Mouse (Mus musculus) neutrophil, adult 59 days (primary cell): ENCODE results near the gene Sprr1a. TPM values are rescaled to one million over a fixed set of nuclear protein-coding genes. Genes with fewer than 3 reads are reported as not detected.

Experiments used
- total RNA-seq, 2 experiments: library from RNA; stranded (reverse); gene quantifications; 1 replicate in 1 of 2; 2 replicates in 1 of 2; pipeline ENCODE4 v1.2.4; 2023

Gene Sprr1a
- total RNA-seq, result not detected

DNA sequence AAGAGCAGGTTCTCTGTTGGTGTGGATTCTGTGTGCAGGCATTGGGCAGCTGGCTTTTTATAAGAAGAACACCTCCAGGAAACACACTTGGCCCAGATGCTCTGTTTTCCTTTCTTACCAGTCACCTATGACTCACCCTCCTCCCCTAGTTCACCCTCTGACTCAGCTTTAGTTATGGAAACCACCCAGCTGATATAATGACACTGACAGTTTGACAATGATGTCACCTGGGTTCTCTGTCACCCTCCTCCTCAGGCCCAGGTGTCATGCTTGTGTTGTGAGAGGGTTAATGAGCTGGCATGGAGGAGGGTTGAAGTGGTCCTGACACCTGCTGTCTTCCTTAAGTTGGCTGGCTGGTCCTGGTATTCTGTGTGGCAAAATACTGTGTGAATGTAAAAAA, at the start of gene Sprr1a:
Gene Sprr1a, minus strand, starts transcription at position 33 of the 400 bp plus-strand sequence.

DNA sequence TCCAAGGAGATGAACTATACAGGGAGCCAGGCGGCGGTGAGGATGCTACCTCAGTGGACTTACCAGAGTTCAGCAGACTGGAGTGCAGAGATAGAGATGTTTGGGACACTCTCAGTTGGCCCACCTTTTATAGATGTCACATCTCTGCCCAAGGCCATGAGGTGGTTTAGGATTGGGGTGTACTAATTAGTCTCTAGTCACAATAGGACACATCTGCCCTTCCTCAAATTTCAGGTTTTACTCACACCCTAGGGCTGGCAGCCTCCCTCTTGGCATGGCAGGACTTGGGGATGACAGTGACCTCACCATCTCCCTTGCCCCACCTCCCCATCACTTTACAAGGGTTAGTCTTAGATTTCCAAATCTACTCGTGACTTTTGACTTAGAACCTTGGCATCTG, 48.7 kb upstream of the Sprr1a start, which contains the start of gene 2310046K23Rik:
Gene 2310046K23Rik, minus strand, starts transcription at position 101 of the 400 bp plus-strand sequence.

DNA sequence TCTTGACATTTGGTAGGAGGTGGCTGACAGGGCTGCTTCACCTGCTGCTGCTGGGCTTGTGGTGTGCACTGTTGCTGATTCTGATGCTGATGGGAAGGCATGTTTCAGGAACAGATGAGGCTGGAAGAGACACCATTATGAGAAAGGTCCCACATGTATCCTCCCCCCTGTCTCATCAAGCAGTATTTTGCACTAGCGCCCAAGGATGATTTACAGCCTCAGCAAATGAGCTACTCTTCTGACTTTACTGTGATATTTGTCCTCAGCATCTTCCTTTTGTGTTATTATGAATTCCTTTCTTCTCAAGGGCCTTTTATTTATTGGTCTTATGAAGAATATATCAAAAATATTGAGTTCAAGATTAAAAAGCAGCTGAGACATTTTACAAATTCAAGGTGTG, 14.7 kb upstream of the Sprr1a start, which contains the start of gene Sprr4:
Gene Sprr4, minus strand, starts transcription at position 101 of the 400 bp plus-strand sequence.

DNA sequence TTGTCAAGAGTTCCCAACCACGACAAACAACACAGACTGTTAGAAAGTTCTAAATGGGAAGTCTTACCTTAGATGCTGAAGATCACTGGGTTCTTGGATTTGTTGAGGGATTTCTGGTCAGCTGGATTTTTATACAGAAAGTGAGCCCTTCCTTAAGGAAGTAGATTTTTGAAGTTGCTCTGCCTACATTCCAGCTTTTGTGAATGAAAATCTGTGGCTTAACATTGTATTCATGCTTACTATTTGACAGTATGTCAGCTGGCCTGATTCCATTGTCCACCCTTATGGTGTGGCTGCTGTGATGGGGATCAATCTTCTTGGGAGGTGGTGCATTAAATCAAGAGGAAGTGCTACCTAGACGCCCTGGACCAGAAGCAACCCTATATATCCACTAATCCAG, 27.1 kb downstream of the Sprr1a start, which contains the start of gene Sprr3:
Gene Sprr3, minus strand, starts transcription at position 101 of the 400 bp plus-strand sequence.

DNA sequence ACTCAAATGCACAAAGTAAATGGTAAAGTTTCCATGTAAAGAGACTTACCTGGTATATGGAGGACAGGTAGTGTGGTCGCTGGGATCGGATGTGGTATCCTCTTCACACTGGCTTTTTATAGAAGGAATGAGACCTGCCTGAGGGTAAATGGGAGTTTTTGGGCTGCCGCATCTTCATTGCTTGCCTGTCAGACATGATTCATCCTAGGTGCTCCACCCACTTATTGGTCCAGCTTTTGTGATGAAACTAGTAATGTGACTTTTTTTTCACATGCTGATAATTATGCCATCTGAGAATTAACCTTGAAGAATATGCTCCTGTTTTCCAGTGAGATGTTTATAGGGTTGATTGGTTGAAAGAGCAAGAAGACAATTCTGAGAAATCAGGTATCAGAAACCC, 47.0 kb downstream of the Sprr1a start, which contains the start of gene Sprr1b:
Gene Sprr1b, minus strand, starts transcription at position 101 of the 400 bp plus-strand sequence.

Other genes with a start within 250 kb of the Sprr1a start
- not detected for gene Sprr2a3, start 200.5 kb downstream of the Sprr1a start, total RNA-seq
- gene Sprr2b, start 169.3 kb downstream of the Sprr1a start, total RNA-seq, result not detected
- gene Sprr2d, start 146.8 kb downstream of the Sprr1a start, total RNA-seq, result not detected
- gene Sprr2e, start 133.8 kb downstream of the Sprr1a start, total RNA-seq, result not detected
- not detected for gene Sprr2f, start 120.7 kb downstream of the Sprr1a start, total RNA-seq
- gene Sprr2h, start 100.2 kb downstream of the Sprr1a start, total RNA-seq, result not detected
- gene Sprr2i, start 77.9 kb downstream of the Sprr1a start, total RNA-seq, result not detected
- not detected for gene Sprr2j-ps, start 67.8 kb downstream of the Sprr1a start, total RNA-seq
- gene Gm9774, start 56.5 kb downstream of the Sprr1a start, total RNA-seq, result 1 to 10 TPM in 1 of 2 experiments, under 1 TPM in 1; 0.66 to 1.4 TPM
- not detected for gene Sprr2k, start 53.3 kb downstream of the Sprr1a start, total RNA-seq
- gene Sprr1b, start 47.1 kb downstream of the Sprr1a start, total RNA-seq, result not detected
- not detected for gene Sprr3, start 27.2 kb downstream of the Sprr1a start, total RNA-seq
- not detected for gene Sprr4, start 14.6 kb upstream of the Sprr1a start, total RNA-seq
- gene 2310046K23Rik, start 48.6 kb upstream of the Sprr1a start, total RNA-seq, result not detected
- gene Ivl, start 87.8 kb upstream of the Sprr1a start, total RNA-seq, result not detected
- gene Smcp, start 103.1 kb upstream of the Sprr1a start, total RNA-seq, result not detected
- not detected for gene 2210017I01Rik, start 121.6 kb upstream of the Sprr1a start, total RNA-seq
- gene Lce6a, start 135.8 kb upstream of the Sprr1a start, total RNA-seq, result not detected
- gene Lce1a1, start 162.4 kb upstream of the Sprr1a start, total RNA-seq, result not detected
- not detected for gene Lce1b, start 171.0 kb upstream of the Sprr1a start, total RNA-seq
- gene Lce1a2, start 184.4 kb upstream of the Sprr1a start, total RNA-seq, result not detected
- not detected for gene Lce1c, start 193.4 kb upstream of the Sprr1a start, total RNA-seq
- not detected for gene Lce1d, start 201.3 kb upstream of the Sprr1a start, total RNA-seq
- not detected for gene Lce1e, start 223.2 kb upstream of the Sprr1a start, total RNA-seq
- not detected for gene Lce1f, start 234.5 kb upstream of the Sprr1a start, total RNA-seq